Mouse (Mus musculus) hindbrain, embryonic 13.5 days (tissue): ENCODE results near the gene Rasa2. TPM values are rescaled to one million over a fixed set of nuclear protein-coding genes. Genes with fewer than 3 reads are reported as not detected.
"Not testable (repeated sequence)": the region's sequence is repeated elsewhere in the genome, so short reads cannot be mapped to it uniquely, and the experiment has no call there.

Experiments used
- ATAC-seq: fragments of 200-750 bp; cut with Nextera tagmentation; 2 replicates; pipeline ENCODE4 v1.8.0; 2017; ENCODE audit warnings: moderate TSS enrichment; ENCODE audit not compliant: low FRiP score
- H3K27ac ChIP-seq: fragments of 300-500 bp; sonication (generic); 2 replicates; pipeline ENCODE4 v1.5.1; 2015; ENCODE audit warnings: inconsistent platforms, mild to moderate bottlenecking, moderate library complexity
- H3K27me3 ChIP-seq: fragments of 300-500 bp; sonication (generic); 2 replicates; pipeline ENCODE4 v1.6.1; 2015; ENCODE audit warnings: mild to moderate bottlenecking, inconsistent platforms
- H3K36me3 ChIP-seq: fragments of 300-500 bp; sonication (generic); 2 replicates; pipeline ENCODE4 v1.6.1; 2015; ENCODE audit warnings: mild to moderate bottlenecking, inconsistent platforms
- H3K4me1 ChIP-seq: fragments of 300-500 bp; sonication (generic); replicated peaks from 2 replicates; pipeline ENCODE4 v1.6.1; 2015; ENCODE audit warnings: inconsistent platforms
- H3K4me2 ChIP-seq: fragments of 300-500 bp; sonication (generic); 2 replicates; pipeline ENCODE4 v1.6.1; 2015; ENCODE audit warnings: inconsistent platforms, mild to moderate bottlenecking, moderate library complexity
- H3K4me3 ChIP-seq: fragments of 300-500 bp; sonication (generic); 2 replicates; pipeline ENCODE4 v1.5.1; 2015; ENCODE audit warnings: mild to moderate bottlenecking, inconsistent platforms
- H3K9ac ChIP-seq: fragments of 300-500 bp; sonication (generic); 2 replicates; pipeline ENCODE4 v1.6.1; 2015; ENCODE audit warnings: mild to moderate bottlenecking, inconsistent platforms
- H3K9me3 ChIP-seq: fragments of 300-500 bp; sonication (generic); 2 replicates; pipeline ENCODE4 v1.6.1; 2016; ENCODE audit warnings: inconsistent platforms
- WGBS: fragments of 180-500 bp; shearing (Covaris S2); methylation state at CpG from one replicate; pipeline ENCODE4 v1.1.7; 2015; 5-methylcytosine and 5-hydroxymethylcytosine counted together
- polyA plus RNA-seq: library from polyadenylated mRNA; unstranded; fragments of >200 nt; fragmentation: Nextera tagmentation; extraction: Ambion mirVana; gene quantifications from 2 replicates; pipeline ENCODE4 v1.2.1, GENCODE M21; 2015

Gene Rasa2
- polyA plus RNA-seq, 1 experiment from 2014 or later = 18.3 TPM

DNA sequence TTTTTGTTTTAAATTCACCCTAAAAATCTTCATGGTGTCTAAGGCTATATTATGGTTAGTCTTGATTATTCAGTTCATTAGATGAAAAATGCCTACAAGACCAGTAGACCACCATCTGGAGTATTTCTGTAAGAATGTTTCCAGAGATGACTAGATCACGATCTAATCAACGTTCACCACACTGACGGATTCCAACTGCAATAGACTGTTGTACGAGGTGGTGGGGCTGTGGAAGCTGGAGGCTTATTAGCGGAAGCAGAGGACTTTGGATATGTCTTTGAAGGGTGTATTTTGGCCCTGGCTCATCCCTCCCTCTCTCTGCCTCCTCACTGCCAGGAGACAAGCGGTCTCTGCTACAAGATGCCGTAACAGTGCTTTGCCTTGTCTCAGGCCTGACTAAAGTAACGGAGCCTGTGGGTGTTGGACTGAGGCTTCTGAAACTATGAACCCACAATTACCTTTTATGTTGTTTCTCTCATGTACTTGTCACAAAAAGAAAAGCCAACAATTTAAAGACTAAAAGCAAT lies 64.9 kb downstream of the Rasa2 start:
- WGBS = 83% methylated on average over 8 of the region's 8 CpGs
- H3K4me3 ChIP-seq = no peak overlapping the region
- peaks cover 38% of the 10 kb centered on the region for H3K36me3 ChIP-seq
- ATAC-seq = no peak
- H3K27me3 ChIP-seq = no peaks in the 10 kb centered on the region
- H3K9ac ChIP-seq = no peak overlapping the region
- no peaks in the 10 kb centered on the region for H3K9me3 ChIP-seq
- no peaks in the 10 kb centered on the region for H3K4me1 ChIP-seq
- H3K4me2 ChIP-seq = no peak overlapping the region
- H3K27ac ChIP-seq = no peak overlapping the region

DNA sequence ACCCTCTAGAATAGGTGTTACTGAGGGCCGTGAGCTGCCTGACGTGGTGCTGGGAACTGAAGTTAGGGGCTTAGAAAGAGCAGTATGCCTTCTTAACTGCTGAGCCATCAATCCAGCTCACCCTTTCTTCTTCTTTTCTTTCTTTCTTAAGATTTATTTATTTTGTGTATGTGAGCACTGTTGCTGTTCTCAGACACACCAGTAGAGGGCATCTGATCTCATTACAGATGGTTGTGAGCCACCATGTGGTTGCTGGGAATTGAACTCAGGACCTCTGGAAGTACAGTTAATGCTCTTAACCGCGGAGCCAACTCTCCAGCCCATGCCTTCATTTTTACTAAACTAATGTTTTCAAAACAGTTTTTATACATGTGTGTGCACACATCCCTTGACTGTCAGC lies 67.9 kb downstream of the Rasa2 start:
- Histone ChIP-seq H3K4me3 (no peak overlapping the region), H3K27ac (no peak overlapping the region), H3K27me3 (no peaks in the 10 kb centered on the region), H3K4me1 (no peaks in the 10 kb centered on the region), H3K9me3 (no peaks in the 10 kb centered on the region), H3K9ac (no peak overlapping the region), H3K4me2 (no peak overlapping the region), H3K36me3 (peaks cover 49% of the 10 kb centered on the region)
- WGBS = 98% methylated on average over 4 of the region's 4 CpGs
- ATAC-seq = no peak

DNA sequence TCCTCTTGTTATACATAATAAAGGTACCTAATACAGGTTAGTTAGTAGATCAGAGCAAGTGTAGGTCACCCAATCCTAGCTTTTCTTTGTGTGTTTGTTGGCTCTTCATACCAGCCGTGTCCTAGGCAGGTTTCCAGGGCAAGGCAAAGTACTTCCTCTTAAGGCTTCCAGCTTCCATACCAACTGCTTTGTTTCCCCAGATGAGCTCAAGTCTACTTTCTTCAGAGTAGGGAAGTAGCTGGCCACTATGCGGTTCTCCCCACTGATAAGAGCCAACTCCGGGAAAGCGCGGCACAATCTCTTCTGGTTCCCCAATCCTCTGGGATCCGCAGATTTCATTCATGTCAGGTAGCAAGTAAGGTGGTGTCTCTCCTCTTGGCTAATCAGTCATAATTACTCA lies 72.3 kb downstream of the Rasa2 start:
- Histone ChIP-seq H3K27me3 (no peaks in the 10 kb centered on the region), H3K4me2 (no peak overlapping the region), H3K27ac (no peak overlapping the region), H3K36me3 (peaks cover 46% of the 10 kb centered on the region), H3K9me3 (no peaks in the 10 kb centered on the region), H3K4me3 (no peak overlapping the region), H3K4me1 (no peaks in the 10 kb centered on the region), H3K9ac (no peak overlapping the region)
- ATAC-seq = no peak
- WGBS = 94% methylated on average over 6 of the region's 6 CpGs

DNA sequence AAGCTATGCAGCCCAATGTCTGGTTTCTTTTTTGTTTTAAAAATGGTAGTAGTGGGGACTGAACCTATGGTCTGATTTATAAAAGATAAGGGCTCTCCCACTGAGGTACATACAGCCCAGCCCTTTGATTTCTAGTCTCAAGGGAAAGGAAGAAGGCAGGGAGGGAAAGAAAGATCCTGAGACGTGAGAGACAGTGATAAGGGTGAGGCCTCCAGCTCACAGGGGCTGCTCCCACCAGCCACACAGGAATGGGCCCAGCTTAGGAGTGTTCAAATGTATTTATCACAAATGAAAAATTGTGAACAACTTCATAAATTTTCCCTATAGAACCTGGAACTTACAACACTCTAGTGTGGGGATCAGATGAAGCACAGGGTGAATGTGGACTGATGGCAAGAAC lies 72.8 kb downstream of the Rasa2 start:
- WGBS = 77% methylated on average over 1 of the region's 1 CpGs
- Histone ChIP-seq H3K4me1 (no peaks in the 10 kb centered on the region), H3K4me3 (no peak overlapping the region), H3K27ac (no peak overlapping the region), H3K27me3 (no peaks in the 10 kb centered on the region), H3K4me2 (no peak overlapping the region), H3K36me3 (peaks cover 41% of the 10 kb centered on the region), H3K9ac (no peak overlapping the region), H3K9me3 (no peaks in the 10 kb centered on the region)
- no peak for ATAC-seq

DNA sequence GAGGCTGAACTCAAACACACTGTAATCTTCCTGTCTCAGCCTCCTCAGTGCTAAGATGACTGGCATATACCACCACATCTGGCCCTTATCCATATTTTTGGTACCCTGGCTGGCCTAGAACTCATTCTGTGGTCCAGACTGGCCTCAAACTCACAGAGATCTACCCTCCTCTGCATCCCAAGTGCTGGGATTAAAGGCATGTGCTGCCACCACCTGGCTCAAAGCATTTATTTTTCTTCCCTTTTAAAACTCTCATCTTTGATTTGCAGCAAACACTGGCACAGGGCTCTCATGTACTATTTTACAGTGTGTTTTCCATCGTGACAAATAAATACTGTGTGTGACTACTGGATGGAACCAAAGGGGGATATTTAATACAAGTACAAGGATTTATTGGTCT lies 77.3 kb downstream of the Rasa2 start:
- Histone ChIP-seq H3K4me3 (no peak overlapping the region), H3K9me3 (no peaks in the 10 kb centered on the region), H3K4me2 (no peak overlapping the region), H3K27ac (no peak overlapping the region), H3K9ac (no peak overlapping the region), H3K36me3 (peaks cover 35% of the 10 kb centered on the region), H3K4me1 (no peaks in the 10 kb centered on the region), H3K27me3 (no peaks in the 10 kb centered on the region)
- 93% methylated on average over 1 of the region's 1 CpGs for WGBS
- ATAC-seq = no peak

DNA sequence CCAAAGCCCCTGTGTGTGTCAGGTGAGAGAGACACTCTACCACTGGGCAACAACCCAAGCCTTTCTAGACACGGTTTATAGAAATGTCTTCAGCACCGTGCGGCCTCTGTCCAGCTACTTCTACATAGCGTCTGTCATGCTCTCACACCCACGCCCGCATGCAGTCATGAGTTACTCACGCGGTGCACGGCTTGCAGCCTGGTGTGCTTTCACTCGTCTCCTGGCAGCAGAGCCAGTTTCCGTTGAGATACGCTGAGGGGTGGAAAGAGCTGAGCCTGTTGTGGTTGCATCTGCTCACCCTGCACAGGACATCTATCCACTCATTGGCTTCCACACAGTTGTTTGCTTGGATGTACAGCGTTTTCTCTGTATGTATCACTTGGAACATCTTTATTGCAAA lies 86.0 kb downstream of the Rasa2 start:
- Histone ChIP-seq H3K4me3 (no peak overlapping the region), H3K4me2 (no peak overlapping the region), H3K27me3 (no peaks in the 10 kb centered on the region), H3K4me1 (peaks cover 3% of the 10 kb centered on the region; the same call in 1 of the 2 replicates), H3K36me3 (peaks cover 33% of the 10 kb centered on the region), H3K27ac (no peak overlapping the region), H3K9me3 (no peaks in the 10 kb centered on the region), H3K9ac (no peak overlapping the region)
- no peak for ATAC-seq
- WGBS = 92% methylated on average over 13 of the region's 13 CpGs

DNA sequence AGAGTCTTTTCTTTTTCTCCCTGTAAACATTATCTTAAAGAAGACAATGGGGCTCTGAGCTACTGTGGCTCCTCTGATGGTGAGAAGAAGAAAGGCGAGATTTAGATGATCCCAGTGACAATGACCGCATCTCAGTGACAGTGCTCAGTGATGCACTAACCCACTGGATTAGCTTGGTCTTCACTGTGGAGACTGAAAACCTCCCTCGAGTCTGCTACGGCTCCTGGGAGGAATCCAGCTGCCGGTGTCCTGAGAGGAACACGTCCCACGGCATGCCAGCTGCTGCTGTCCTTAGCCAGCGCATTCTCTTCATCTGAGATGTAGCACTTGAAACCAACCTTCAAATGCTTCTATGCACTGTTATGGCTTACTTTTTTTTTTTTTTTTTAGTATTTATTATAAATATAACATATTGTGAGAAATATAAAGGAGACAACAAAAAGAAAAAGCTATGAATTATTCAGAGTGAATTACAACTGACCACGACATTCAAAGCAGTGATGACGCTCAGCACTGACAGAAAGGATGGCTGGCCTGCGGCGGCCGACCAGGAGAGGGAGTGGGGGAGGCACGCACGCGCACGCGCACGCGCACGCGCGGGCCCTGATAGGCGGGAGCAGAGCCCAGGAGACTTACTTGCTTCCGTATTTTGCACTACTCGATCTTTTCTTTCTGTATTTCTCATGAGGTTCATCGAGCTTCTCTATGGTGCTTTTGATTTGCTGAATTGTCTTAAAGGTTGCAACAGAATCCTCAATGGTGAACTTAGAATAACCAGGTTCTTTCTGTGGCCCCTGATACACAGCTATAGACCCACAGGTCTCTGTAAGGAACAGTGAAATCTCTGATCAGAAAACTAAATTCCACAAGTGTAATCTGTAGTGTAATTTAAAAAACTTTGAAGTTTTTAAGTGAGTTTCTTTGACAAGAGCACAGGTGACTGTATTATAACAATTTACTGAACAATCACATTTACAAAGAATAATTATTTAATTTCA lies 87.5 kb downstream of the Rasa2 start:
- Histone ChIP-seq H3K27me3 (no peaks in the 10 kb centered on the region), H3K4me1 (peaks cover 3% of the 10 kb centered on the region; the same call in 1 of the 2 replicates), H3K9ac (peak overlapping the region; percentile 53; the same call in 1 of the 2 replicates), H3K36me3 (peaks cover 34% of the 10 kb centered on the region), H3K9me3 (no peaks in the 10 kb centered on the region), H3K27ac (peak overlapping the region; percentile 78), H3K4me3 (peak overlapping the region; percentile 30), H3K4me2 (peak overlapping the region; percentile 44)
- 31% methylated on average over 27 of the region's 27 CpGs for WGBS
- ATAC-seq = peak; percentile 90

DNA sequence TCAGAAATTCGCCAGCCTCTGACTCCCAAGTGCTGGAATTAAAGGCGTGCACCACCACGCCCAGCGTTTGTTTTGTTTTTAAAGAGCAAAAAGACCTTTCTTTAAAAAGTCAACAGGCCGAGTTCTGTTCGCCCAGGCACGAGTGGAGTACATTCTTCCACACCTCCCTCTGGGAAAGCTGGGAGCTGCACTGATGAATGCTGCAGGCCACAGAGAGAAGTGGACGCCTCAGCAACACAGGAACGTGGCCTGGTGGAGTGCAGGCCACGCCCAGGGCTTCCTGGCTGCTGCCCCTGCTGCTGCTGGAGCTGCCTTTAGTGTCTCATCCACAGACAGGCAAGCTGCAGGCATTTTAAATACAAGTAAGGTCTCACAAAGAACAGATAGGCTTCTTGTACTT lies 92.5 kb downstream of the Rasa2 start:
- 63% methylated on average over 10 of the region's 10 CpGs for WGBS

DNA sequence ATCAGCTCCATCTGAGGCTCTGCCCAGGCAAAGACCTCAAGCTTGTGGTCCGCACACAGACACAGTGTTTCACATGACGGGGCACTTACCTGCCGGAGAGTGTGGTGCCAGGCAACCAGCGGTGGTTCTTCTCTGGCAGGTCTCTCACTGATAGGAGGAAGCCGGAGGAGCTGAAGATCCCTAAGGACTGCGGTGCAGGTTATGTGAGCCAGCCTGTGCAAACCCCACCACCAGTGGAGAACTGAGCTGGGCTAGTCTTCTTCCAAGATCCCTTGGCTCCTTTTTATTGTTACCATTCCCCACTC lies 93.8 kb downstream of the Rasa2 start:
- H3K27ac ChIP-seq = no peak overlapping the region
- WGBS = 87% methylated on average over 6 of the region's 6 CpGs
- H3K9ac ChIP-seq = no peak overlapping the region
- no peak overlapping the region for H3K4me3 ChIP-seq
- ATAC-seq = no peak
- H3K4me1 ChIP-seq = peaks cover 10% of the 10 kb centered on the region; the same call in 1 of the 2 replicates
- no peaks in the 10 kb centered on the region for H3K9me3 ChIP-seq
- peaks cover 16% of the 10 kb centered on the region for H3K36me3 ChIP-seq
- H3K27me3 ChIP-seq = no peaks in the 10 kb centered on the region
- no peak overlapping the region; the same call in 1 of the 2 replicates for H3K4me2 ChIP-seq

More for the DNA sequence above, 92.5 kb downstream of the Rasa2 start:
- no peak overlapping the region for H3K27ac ChIP-seq
- no peaks in the 10 kb centered on the region for H3K9me3 ChIP-seq
- ATAC-seq = no peak
- no peak overlapping the region for H3K4me2 ChIP-seq
- peaks cover 13% of the 10 kb centered on the region for H3K4me1 ChIP-seq
- H3K9ac ChIP-seq = no peak overlapping the region
- peaks cover 20% of the 10 kb centered on the region for H3K36me3 ChIP-seq
- H3K4me3 ChIP-seq = no peak overlapping the region
- H3K27me3 ChIP-seq = no peaks in the 10 kb centered on the region

DNA sequence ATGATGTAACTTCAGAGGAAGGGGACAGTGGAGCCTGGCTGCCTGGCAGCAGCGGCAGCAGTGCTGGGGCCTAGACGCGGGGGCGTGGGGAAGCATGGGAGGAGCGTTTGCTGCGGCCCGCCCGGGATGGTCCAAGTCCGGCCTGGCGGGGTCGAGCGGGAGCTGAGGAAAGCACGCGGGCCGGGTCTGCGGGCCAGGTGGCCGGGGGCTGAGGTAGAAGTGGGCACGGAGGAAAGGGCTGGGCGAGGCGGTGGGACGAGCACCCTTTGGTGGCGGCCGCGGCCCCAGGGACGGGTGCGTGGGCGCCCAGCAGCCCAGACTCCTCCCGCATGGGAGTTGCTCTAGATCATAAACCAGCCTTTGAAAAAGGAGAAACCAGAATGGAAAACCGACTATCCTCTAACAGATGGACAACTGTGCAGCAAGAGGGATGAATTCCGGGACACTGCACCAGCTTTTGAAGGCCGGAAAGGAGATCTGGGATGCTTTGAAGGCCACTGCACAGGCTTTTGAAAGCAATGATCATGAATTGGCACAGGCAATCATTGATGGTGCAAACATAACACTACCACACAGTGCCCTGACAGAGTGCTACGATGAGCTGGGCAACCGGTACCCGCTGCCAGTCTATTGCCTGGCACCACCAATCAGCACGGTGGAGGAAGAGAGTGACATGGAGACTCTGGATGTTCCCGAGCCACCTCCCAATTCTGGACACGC lies 94.4 kb downstream of the Rasa2 start:
- peaks cover 10% of the 10 kb centered on the region; the same call in 1 of the 2 replicates for H3K4me1 ChIP-seq
- peak overlapping the region; percentile 30; the same call in 1 of the 2 replicates for H3K27ac ChIP-seq
- no peaks in the 10 kb centered on the region for H3K9me3 ChIP-seq
- ATAC-seq = peak; percentile 72
- H3K4me3 ChIP-seq = peak overlapping the region; percentile 33
- 32% methylated on average over 37 of the region's 37 CpGs for WGBS
- peak overlapping the region; percentile 66 for H3K9ac ChIP-seq
- peak overlapping the region; percentile 55 for H3K4me2 ChIP-seq
- no peaks in the 10 kb centered on the region for H3K27me3 ChIP-seq
- peaks cover 13% of the 10 kb centered on the region for H3K36me3 ChIP-seq

DNA sequence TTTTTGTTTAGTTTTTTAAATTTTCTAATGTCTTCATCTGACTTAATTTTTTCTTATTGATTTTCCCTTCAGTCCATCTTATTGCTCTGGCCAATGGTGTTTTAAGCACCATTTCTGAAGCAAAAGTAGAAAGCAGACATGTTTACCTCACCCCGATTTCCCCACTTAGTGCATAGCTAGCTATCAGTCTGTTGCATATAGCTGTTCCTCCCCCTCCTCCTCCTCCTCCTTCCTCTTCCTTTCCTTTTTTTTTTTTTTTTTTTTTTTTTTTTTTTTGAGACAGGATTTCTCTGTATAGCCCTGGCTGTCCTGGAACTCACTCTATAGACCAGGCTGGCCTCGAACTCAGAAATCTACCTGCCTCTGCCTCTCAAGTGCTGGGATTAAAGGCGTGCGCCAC lies 95.3 kb downstream of the Rasa2 start:
- not testable (repeated sequence) for H3K27me3 ChIP-seq, H3K4me1 ChIP-seq, ATAC-seq, H3K36me3 ChIP-seq, H3K4me2 ChIP-seq, H3K27ac ChIP-seq, H3K4me3 ChIP-seq, H3K9ac ChIP-seq, H3K9me3 ChIP-seq
- 91% methylated on average over 4 of the region's 4 CpGs for WGBS

DNA sequence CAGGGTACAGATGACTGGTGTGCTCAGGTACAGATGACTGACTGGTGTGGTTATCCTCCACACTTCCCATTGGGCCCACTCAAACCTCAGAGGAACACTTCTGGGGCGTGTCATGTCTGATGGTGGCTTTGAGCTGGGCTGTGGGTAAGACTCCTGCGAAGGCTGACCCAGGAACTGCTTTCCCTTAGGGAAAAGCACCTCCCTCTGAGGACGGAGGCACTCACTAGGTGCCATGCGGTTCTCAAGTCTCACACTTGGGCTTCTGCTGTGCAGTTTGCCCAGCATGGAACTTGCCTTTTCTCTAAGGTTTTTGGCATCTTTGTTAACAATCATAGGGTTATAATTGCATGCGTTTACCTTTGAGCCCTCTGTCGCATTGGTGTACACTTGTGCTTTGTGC lies 96.0 kb downstream of the Rasa2 start:
- no peak overlapping the region for H3K9ac ChIP-seq
- 0 out of 2 replicates have a peak, but pooled peaks cover 3% of the 10 kb centered on the region for H3K36me3 ChIP-seq
- no peak overlapping the region for H3K4me3 ChIP-seq
- H3K4me2 ChIP-seq = no peak overlapping the region
- no peak overlapping the region for H3K27ac ChIP-seq
- H3K9me3 ChIP-seq = no peaks in the 10 kb centered on the region
- peaks cover 12% of the 10 kb centered on the region for H3K4me1 ChIP-seq
- no peaks in the 10 kb centered on the region for H3K27me3 ChIP-seq
- no peak for ATAC-seq
- 87% methylated on average over 6 of the region's 6 CpGs for WGBS
